Mouse (Mus musculus) E14TG2a.4 (cell line): ENCODE measurements around the gene Prss53.

ENCODE experiments used
- CTCF ChIP-seq: conservative IDR thresholded peaks from 2 replicates; pipeline ENCODE4 v1.5.1; 2014; ENCODE audit warnings: low read length
- POU5F1 ChIP-seq: IDR thresholded peaks from 2 replicates; pipeline ENCODE4 v1.6.1; 2014; ENCODE audit warnings: low read length, borderline replicate concordance

GRCm38 (mm10) chr7:127935748-127936159 is 45.0 kb upstream of the Prss53 start:
- no peak for TF ChIP-seq CTCF
- TF ChIP-seq POU5F1 = no peak
